Mouse (Mus musculus) forebrain, postnatal 0 days (tissue): ENCODE measurements around the gene Slc9a2. TPM values are rescaled to one million over a fixed set of nuclear protein-coding genes. Genes with fewer than 3 reads are reported as not detected.

Experiments used
- ATAC-seq: fragments of 200-750 bp; cut with Nextera tagmentation; 2 replicates; pipeline ENCODE4 v1.8.0; 2017; ENCODE audit warnings: mild to moderate bottlenecking, moderate library complexity
- DNase-seq: peaks from one replicate; pipeline ENCODE4 v3.0.0-alpha.2; 2015
- H3K27ac ChIP-seq: fragments of 300-500 bp; sonication (generic); 2 replicates; pipeline ENCODE4 v1.5.1; 2014; ENCODE audit warnings: low read depth, mild to moderate bottlenecking, antibody characterized with exemption, low read length, moderate library complexity, mixed read lengths
- H3K27me3 ChIP-seq: fragments of 300-500 bp; sonication (generic); 2 replicates; pipeline ENCODE4 v1.6.1; 2014; ENCODE audit warnings: mild to moderate bottlenecking, low read length, mixed read lengths; ENCODE audit not compliant: insufficient read depth
- H3K36me3 ChIP-seq: fragments of 300-500 bp; sonication (generic); 2 replicates; pipeline ENCODE4 v1.6.1; 2014; ENCODE audit warnings: mild to moderate bottlenecking, moderate library complexity; ENCODE audit not compliant: insufficient read depth
- H3K4me1 ChIP-seq: fragments of 300-500 bp; sonication (generic); 2 replicates; pipeline ENCODE4 v1.6.1; 2014; ENCODE audit warnings: antibody characterized with exemption; ENCODE audit not compliant: insufficient read depth
- H3K4me2 ChIP-seq: fragments of 300-500 bp; sonication (generic); 2 replicates; pipeline ENCODE4 v1.6.1; 2014; ENCODE audit warnings: low read depth, mild to moderate bottlenecking, moderate library complexity
- H3K4me3 ChIP-seq: fragments of 300-500 bp; sonication (generic); 2 replicates; pipeline ENCODE4 v1.5.1; 2014; ENCODE audit warnings: low read depth, low read length, mixed read lengths
- H3K9ac ChIP-seq: fragments of 300-500 bp; sonication (generic); 2 replicates; pipeline ENCODE4 v1.6.1; 2014; ENCODE audit warnings: mild to moderate bottlenecking
- H3K9me3 ChIP-seq: fragments of 300-500 bp; sonication (generic); 2 replicates; pipeline ENCODE4 v1.6.1; 2016; ENCODE audit warnings: low read length
- CTCF ChIP-seq: sonication (generic); IDR thresholded peaks from 2 replicates; pipeline ENCODE4 v1.5.1; 2016; ENCODE audit warnings: antibody characterized with exemption, control low read depth, low read depth
- WGBS: fragments of 180-500 bp; shearing (Covaris S2); extraction: QIAGEN DNeasy Blood & Tissue Kit; methylation state at CpG from one replicate; pipeline ENCODE4 v1.1.7; 2014; 5-methylcytosine and 5-hydroxymethylcytosine counted together
- polyA plus RNA-seq: library from polyadenylated mRNA; unstranded; fragments of >200 nt; fragmentation: Nextera tagmentation; extraction: Ambion mirVana; gene quantifications from 2 replicates; pipeline ENCODE4 v1.2.1, GENCODE M21; 2015
- total RNA-seq: library from RNA; depleted of rRNA; stranded (reverse); fragments of >200 nt; gene quantifications from 2 replicates; pipeline ENCODE4 v1.2.3, GENCODE M21; 2014

The Slc9a2 gene
- total and polyA plus RNA-seq, 2 experiments from 2014 or later: 0.57 to 1.6 TPM

DNA sequence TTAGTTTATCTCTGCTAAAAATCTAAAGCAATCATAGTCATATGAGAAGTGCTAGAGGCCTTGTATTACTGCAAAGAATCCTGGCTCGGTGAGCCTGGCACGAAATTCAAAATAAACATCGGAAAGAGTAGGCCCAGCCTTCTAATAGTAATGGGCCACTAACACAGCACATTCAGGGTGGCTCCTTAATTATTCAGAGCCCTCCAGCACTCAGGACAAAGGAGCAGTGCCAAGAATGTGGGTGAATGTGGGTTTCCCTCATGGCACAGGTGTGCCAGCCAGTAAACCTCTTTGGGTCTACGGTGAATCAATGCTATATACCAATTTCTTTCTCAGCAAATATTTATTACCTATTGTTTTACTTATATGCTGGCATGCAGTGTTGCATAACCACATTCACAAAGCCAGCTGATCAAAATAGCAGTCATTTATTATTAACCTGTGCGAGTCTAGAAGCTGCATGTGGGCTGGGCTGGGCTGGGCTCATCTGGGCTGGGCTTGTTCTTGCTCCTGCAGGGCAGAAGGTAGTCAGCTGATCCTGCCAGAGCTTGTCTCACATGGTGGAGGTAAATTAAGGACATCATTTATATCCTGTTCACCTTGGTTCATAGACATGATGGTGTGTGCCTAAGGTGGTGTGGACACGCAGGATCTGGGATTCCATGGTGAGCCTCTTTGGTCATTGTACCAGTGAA lies 79.5 kb downstream of the Slc9a2 start:
- no peak for ATAC-seq
- H3K9me3 ChIP-seq: no peaks in the 10 kb centered on the region
- H3K36me3 ChIP-seq: no peaks in the 10 kb centered on the region
- no peak overlapping the region for H3K27ac ChIP-seq
- no peak for DNase-seq
- TF ChIP-seq CTCF: no peak
- H3K4me2 ChIP-seq: no peak overlapping the region
- no peak overlapping the region for H3K9ac ChIP-seq
- WGBS: 72% methylated on average over 6 of the region's 6 CpGs
- no peaks in the 10 kb centered on the region for H3K4me1 ChIP-seq
- H3K4me3 ChIP-seq: no peak overlapping the region
- H3K27me3 ChIP-seq: no peaks in the 10 kb centered on the region

- H3K9me3 ChIP-seq: no peaks in the 10 kb centered on the region
- H3K4me2 ChIP-seq: no peak overlapping the region
- H3K27me3 ChIP-seq: no peaks in the 10 kb centered on the region
- ATAC-seq: no peak
- TF ChIP-seq CTCF: peak; percentile 15; the same call in 1 of the 2 replicates
- no peak overlapping the region for H3K4me3 ChIP-seq
- DNase-seq: no peak
- no peaks in the 10 kb centered on the region for H3K4me1 ChIP-seq
- no peaks in the 10 kb centered on the region for H3K36me3 ChIP-seq
- H3K9ac ChIP-seq: no peak overlapping the region
- no peak overlapping the region for H3K27ac ChIP-seq
- 33% methylated on average over 1 of the region's 1 CpGs for WGBS
Measured at GRCm38 (mm10) chr1:40764042-40764441, 83.7 kb downstream of the Slc9a2 start.

DNA sequence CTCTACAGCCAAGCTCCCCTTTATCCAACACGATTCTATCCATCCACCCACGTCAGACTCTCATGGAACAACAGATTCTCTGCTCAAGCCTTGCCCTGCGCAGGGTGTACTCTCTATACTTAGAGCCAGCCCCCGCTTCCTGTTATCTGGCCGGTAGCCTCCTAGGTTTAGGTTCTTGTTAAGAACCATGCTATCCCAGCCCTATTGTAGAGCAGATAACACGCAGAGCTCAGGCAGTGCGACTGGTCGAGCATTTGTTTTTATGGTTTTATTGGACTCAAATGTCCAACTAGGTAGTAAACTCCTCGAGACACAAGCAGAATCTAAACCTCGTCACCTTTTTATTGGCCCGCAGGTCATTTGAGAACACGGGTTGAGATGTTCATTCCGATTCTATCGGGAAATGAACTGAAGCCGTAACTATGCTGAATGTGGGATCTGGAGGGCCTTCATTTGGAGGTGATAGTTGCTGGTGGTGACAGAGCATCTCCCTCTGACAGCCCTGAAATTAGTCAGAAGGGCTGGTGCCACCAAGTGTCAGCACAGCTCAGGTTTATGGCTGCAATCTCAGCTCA lies 84.4 kb downstream of the Slc9a2 start:
- Histone ChIP-seq H3K36me3 (no peaks in the 10 kb centered on the region), H3K9me3 (no peaks in the 10 kb centered on the region), H3K4me2 (no peak overlapping the region), H3K27ac (no peak overlapping the region), H3K4me1 (no peaks in the 10 kb centered on the region), H3K27me3 (no peaks in the 10 kb centered on the region), H3K9ac (no peak overlapping the region), H3K4me3 (no peak overlapping the region)
- no peak for DNase-seq
- TF ChIP-seq CTCF: no peak
- WGBS: 93% methylated on average over 15 of the region's 15 CpGs
- ATAC-seq: no peak

DNA sequence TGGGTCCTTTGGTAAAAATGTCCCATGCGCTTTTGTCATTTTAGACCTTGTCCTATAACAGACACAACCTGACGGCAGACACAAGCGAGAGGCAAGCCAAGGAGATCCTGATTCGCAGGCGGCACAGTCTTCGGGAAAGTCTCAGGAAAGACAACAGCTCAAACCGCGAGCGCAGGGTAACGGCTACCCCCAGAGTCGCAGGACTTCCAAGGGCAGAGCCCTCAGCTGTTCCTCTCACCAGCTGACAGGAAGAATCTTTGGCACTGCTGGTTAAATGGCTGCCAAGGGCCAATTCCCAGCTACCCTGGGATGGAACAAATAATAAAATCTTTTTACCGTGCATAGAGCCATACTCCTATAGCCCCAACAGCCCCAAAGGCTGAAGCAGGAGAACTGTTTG lies 85.1 kb downstream of the Slc9a2 start:
- Histone ChIP-seq H3K27me3 (no peaks in the 10 kb centered on the region), H3K4me3 (no peak overlapping the region), H3K9me3 (no peaks in the 10 kb centered on the region), H3K27ac (no peak overlapping the region), H3K4me1 (no peaks in the 10 kb centered on the region), H3K36me3 (no peaks in the 10 kb centered on the region), H3K9ac (no peak overlapping the region), H3K4me2 (no peak overlapping the region)
- ATAC-seq (no peak), DNase-seq (no peak)
- no peak for TF ChIP-seq CTCF
- 88% methylated on average over 12 of the region's 12 CpGs for WGBS

- no peak for DNase-seq
- Histone ChIP-seq H3K9ac (no peak overlapping the region), H3K27ac (no peak overlapping the region), H3K4me1 (no peaks in the 10 kb centered on the region), H3K4me2 (no peak overlapping the region), H3K36me3 (no peaks in the 10 kb centered on the region), H3K4me3 (no peak overlapping the region), H3K9me3 (no peaks in the 10 kb centered on the region), H3K27me3 (no peaks in the 10 kb centered on the region)
- TF ChIP-seq CTCF: no peak
- ATAC-seq: no peak
- 89% methylated on average over 18 of the region's 18 CpGs for WGBS
Measured at GRCm38 (mm10) chr1:40767588-40767987, 87.2 kb downstream of the Slc9a2 start.

GRCm38 (mm10) chr1:40768606-40769005 lies 88.2 kb downstream of the Slc9a2 start:
- H3K36me3 ChIP-seq: peaks cover 3% of the 10 kb centered on the region; the same call in 1 of the 2 replicates
- DNase-seq (peak; percentile 52), ATAC-seq (no peak)
- H3K27me3 ChIP-seq: no peaks in the 10 kb centered on the region
- no peak overlapping the region for H3K27ac ChIP-seq
- H3K4me2 ChIP-seq: no peak overlapping the region
- no peak overlapping the region for H3K9ac ChIP-seq
- no peaks in the 10 kb centered on the region for H3K4me1 ChIP-seq
- TF ChIP-seq CTCF: peak; percentile 68
- 30% methylated on average over 6 of the region's 6 CpGs for WGBS
- H3K4me3 ChIP-seq: no peak overlapping the region
- H3K9me3 ChIP-seq: no peaks in the 10 kb centered on the region

GRCm38 (mm10) chr1:40769331-40769894 lies 89.0 kb downstream of the Slc9a2 start:
- no peaks in the 10 kb centered on the region for H3K4me1 ChIP-seq
- no peak overlapping the region for H3K9ac ChIP-seq
- no peaks in the 10 kb centered on the region for H3K27me3 ChIP-seq
- DNase-seq: no peak
- 36% methylated on average over 4 of the region's 4 CpGs for WGBS
- H3K27ac ChIP-seq: no peak overlapping the region
- no peak overlapping the region for H3K4me3 ChIP-seq
- ATAC-seq: no peak
- H3K4me2 ChIP-seq: no peak overlapping the region
- no peaks in the 10 kb centered on the region for H3K9me3 ChIP-seq
- H3K36me3 ChIP-seq: peaks cover 9% of the 10 kb centered on the region; the same call in 1 of the 2 replicates
- no peak for TF ChIP-seq CTCF
